Mouse (Mus musculus) small intestine, adult 2 months (tissue): ENCODE data around the gene Akap2. TPM values are rescaled to one million over a fixed set of nuclear protein-coding genes. Genes with fewer than 3 reads are reported as not detected.

Experiments
- H3K27ac ChIP-seq: fragments of 200-500 bp; 2 replicates; pipeline ENCODE4 v1.5.1; 2012; ENCODE audit warnings: low read depth, low read length, control low read depth, inconsistent platforms; ENCODE audit not compliant: insufficient read depth
- H3K27me3 ChIP-seq: fragments of 200-500 bp; 2 replicates; pipeline ENCODE4 v1.6.1; 2012; ENCODE audit warnings: mild to moderate bottlenecking, moderate library complexity, low read length, inconsistent platforms; ENCODE audit not compliant: control insufficient read depth, insufficient read depth
- H3K36me3 ChIP-seq: fragments of 200-500 bp; 2 replicates; pipeline ENCODE4 v1.6.1; 2012; ENCODE audit warnings: mild to moderate bottlenecking, low read length, control low read depth, inconsistent platforms; ENCODE audit not compliant: control insufficient read depth, insufficient read depth
- H3K4me1 ChIP-seq: fragments of 200-500 bp; 2 replicates; pipeline ENCODE4 v1.6.1; 2012; ENCODE audit warnings: low read length, inconsistent platforms, mixed read lengths; ENCODE audit not compliant: control insufficient read depth, insufficient read depth, insufficient read length
- H3K4me3 ChIP-seq: fragments of 200-500 bp; 2 replicates; pipeline ENCODE4 v1.5.1; 2012; ENCODE audit warnings: low read depth, mild to moderate bottlenecking, control low read depth, inconsistent platforms, low read length, moderate library complexity
- CTCF ChIP-seq: fragments of 200-500 bp; IDR thresholded peaks from 2 replicates; pipeline ENCODE4 v1.5.1; 2012; ENCODE audit warnings: low read depth, mild to moderate bottlenecking, control low read depth, inconsistent platforms, low read length, moderate library complexity, mixed read lengths; ENCODE audit not compliant: insufficient replicate concordance, insufficient read length; ENCODE audit errors: extremely low read depth
- POLR2A ChIP-seq: fragments of 200-500 bp; IDR thresholded peaks from 2 replicates; pipeline ENCODE4 v1.6.1; 2012; ENCODE audit warnings: low read depth, mild to moderate bottlenecking, control low read depth, inconsistent platforms, low read length, moderate library complexity
- WGBS: fragments of 180-500 bp; shearing (Covaris S2); methylation state at CpG from one replicate; pipeline ENCODE4 v1.1.7; 2018; 5-methylcytosine and 5-hydroxymethylcytosine counted together
- polyA plus RNA-seq: library from polyadenylated mRNA; depleted of rRNA; stranded (reverse); fragments of >200 nt; gene quantifications from 2 replicates; pipeline ENCODE4 v1.2.3, GENCODE M21; 2012

The Akap2 gene
- polyA plus RNA-seq, 1 experiment, result 7.6 TPM

GRCm38 (mm10) chr4:57916711-57917110, 199.3 kb downstream of the Akap2 start:
- H3K4me3 ChIP-seq, result peak overlapping the region; percentile 70; the same call in 1 of the 2 replicates
- no peaks in the 10 kb centered on the region for H3K27me3 ChIP-seq
- 28% methylated on average over 4 of the region's 4 CpGs for WGBS
- no peaks in the 10 kb centered on the region for H3K36me3 ChIP-seq
- peak overlapping the region; percentile 97 for H3K27ac ChIP-seq
- TF ChIP-seq CTCF, result no peak
- no peak for TF ChIP-seq POLR2A
- peaks cover 10% of the 10 kb centered on the region; the same call in 1 of the 2 replicates for H3K4me1 ChIP-seq

GRCm38 (mm10) chr4:57919494-57920423, 202.3 kb downstream of the Akap2 start:
- TF ChIP-seq POLR2A (no peak), CTCF (no peak)
- WGBS, result 24% methylated on average over 8 of the region's 8 CpGs
- H3K27ac ChIP-seq, result no peak overlapping the region
- H3K4me3 ChIP-seq, result no peak overlapping the region
- peaks cover 10% of the 10 kb centered on the region; the same call in 1 of the 2 replicates for H3K4me1 ChIP-seq
- H3K36me3 ChIP-seq, result no peaks in the 10 kb centered on the region
- no peaks in the 10 kb centered on the region for H3K27me3 ChIP-seq

- Histone ChIP-seq H3K36me3 (no peaks in the 10 kb centered on the region), H3K27me3 (no peaks in the 10 kb centered on the region), H3K4me3 (no peak overlapping the region), H3K27ac (no peak overlapping the region), H3K4me1 (peaks cover 10% of the 10 kb centered on the region; the same call in 1 of the 2 replicates)
- no peak for TF ChIP-seq POLR2A
- TF ChIP-seq CTCF, result no peak
- 90% methylated on average over 1 of the region's 1 CpGs for WGBS
These were observed 203.1 kb downstream of the Akap2 start for GRCm38 (mm10) chr4:57920522-57920921.

GRCm38 (mm10) chr4:57922171-57922570, 204.7 kb downstream of the Akap2 start:
- Histone ChIP-seq H3K27me3 (no peaks in the 10 kb centered on the region), H3K27ac (no peak overlapping the region), H3K36me3 (no peaks in the 10 kb centered on the region), H3K4me3 (no peak overlapping the region), H3K4me1 (peaks cover 6% of the 10 kb centered on the region; the same call in 1 of the 2 replicates)
- WGBS, result 72% methylated on average over 5 of the region's 5 CpGs
- TF ChIP-seq POLR2A (no peak), CTCF (no peak)

- Histone ChIP-seq H3K27ac (no peak overlapping the region), H3K36me3 (no peaks in the 10 kb centered on the region), H3K4me3 (no peak overlapping the region), H3K4me1 (no peaks in the 10 kb centered on the region), H3K27me3 (no peaks in the 10 kb centered on the region)
- no peak for TF ChIP-seq CTCF
- WGBS, result 81% methylated on average over 6 of the region's 6 CpGs
These were observed 207.2 kb downstream of the Akap2 start for GRCm38 (mm10) chr4:57924556-57925071.

GRCm38 (mm10) chr4:57927464-57928205, 210.2 kb downstream of the Akap2 start:
- Histone ChIP-seq H3K27ac (no peak overlapping the region), H3K4me1 (no peaks in the 10 kb centered on the region), H3K36me3 (no peaks in the 10 kb centered on the region), H3K4me3 (no peak overlapping the region), H3K27me3 (no peaks in the 10 kb centered on the region)
- no peak for TF ChIP-seq POLR2A
- peak; percentile 25; the same call in 1 of the 2 replicates for TF ChIP-seq CTCF
- 15% methylated on average over 3 of the region's 3 CpGs for WGBS
